Mouse (Mus musculus): ENCODE measurements around the gene Pgrmc2.

Pgrmc2 gene

DNA sequence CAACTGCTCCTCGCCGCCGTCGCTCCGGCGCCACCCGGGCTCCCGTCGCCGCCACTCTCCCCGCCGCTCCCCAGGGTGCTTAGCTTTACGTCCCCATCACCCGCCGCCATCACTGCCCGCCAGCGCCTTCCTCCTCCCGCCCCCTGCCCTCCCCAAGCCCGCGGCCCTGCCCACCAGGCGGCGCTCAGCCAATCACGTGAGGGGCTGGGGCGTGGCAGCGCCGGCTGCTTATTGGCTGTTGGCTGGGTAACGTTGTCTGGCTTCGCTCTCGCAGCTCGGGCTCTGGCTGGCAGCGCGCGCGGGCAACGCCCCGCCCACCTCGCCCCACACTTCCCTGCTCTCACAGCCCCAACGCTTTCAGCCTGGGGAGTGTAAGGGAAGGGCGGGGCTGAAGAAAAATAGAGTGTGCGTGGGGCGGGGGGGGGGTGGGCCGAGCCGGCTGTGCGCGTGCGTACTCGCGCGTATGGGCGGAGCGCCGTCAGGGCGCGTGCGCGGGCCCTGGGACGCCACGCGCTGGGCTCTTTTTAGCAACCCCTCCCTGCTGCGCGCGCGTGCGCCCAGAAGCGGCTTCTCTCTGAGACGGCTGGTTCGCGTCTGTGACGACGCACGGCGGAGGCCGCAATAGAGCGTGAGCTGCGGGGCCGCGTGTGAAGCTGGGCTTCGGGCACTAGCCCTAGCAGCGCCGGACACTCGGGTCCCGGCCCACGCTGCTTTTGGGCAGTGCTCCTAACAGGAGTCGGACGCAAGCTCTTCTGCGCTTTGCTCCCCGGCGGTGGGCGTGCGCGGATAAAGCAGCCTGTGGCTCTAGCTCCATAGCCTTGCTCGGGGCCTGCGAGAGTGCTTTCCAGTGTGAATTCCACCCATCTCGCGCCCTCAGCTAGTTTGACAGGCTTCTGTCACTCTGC lies at the start of gene Pgrmc2:
Gene Pgrmc2 (minus strand): TSS at position 162 of the 905 bp plus-strand sequence.
- DNase-seq (ENCODE audit: low spot score in 2 of 2), result peak; percentile 98

DNA sequence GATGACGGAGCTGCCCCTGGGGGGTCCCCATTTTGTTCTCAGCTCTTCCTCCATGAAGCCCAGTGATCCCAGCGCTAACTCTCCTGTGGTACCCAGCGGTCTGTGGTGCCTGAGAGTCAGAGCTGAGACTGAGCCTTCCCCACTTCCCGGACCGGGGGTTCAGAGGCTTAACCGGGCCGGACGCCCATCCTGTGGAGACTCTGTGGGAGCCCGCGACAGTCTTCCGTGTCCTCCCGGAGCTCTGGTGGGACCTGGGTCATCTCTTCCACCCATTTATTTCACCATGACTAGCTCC lies 41.1 kb upstream of the Pgrmc2 start:
- DNase-seq (ENCODE audit: low spot score in 2 of 2), result no peak

DNA sequence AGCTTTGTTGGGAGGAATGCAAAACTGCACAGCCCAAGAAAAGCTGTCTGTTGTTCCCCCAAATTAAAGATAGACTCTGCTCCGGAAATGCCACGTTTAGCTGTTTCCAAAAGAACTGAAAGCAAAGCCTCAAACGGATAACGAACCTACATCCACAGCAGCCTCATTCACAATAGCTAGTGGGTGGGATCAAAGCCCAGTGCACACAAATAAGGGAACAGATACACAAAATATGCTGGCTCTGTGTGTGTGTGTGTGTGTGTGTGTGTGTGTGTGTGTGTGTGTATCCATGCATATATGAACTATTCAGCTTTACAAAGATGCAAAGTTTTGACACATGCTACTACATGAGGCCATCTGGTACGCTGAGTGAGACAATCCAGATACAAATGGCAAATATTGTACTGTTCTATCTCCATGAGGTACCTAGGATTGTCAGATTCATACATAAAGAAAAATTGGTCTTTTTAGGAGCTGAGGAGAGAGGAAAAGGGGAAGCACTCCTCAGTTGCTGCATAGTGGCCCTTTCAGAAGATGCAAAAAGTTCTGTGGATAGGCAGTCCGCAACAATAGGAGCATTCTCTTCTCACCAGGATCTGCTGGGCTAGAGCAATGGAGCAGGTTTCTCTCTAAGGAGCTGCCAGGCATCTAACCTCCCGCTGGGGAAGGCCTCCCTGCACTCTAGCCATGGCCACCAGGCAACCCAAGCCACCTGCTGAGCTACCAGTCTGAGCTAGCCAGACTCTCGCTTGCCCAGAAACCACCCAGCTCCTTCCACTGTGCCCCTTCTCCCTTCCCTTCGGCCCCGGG lies 40.5 kb upstream of the Pgrmc2 start:
- DNase-seq (ENCODE audit: low spot score in 2 of 2), result no peak

DNA sequence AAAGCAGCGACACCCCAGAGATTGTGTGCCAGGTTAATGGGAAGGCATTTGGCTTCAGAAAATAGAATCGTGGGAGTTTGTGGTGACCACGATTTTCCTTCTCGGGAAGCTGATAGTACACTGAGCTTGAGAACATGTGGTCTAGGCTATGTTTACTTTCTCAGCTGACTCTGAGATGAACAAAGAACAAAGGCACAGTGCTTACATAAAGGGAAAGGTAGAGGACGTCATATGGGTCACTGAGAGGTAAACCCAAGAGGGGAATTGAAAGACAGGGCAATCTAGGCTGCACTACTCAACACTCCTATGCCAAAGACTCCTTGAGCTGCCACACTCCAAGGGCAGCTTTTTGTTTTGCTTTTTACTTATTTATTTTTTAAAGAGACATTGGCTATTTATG lies 35.3 kb upstream of the Pgrmc2 start:
- no peak for DNase-seq (ENCODE audit: low spot score in 2 of 2)

DNA sequence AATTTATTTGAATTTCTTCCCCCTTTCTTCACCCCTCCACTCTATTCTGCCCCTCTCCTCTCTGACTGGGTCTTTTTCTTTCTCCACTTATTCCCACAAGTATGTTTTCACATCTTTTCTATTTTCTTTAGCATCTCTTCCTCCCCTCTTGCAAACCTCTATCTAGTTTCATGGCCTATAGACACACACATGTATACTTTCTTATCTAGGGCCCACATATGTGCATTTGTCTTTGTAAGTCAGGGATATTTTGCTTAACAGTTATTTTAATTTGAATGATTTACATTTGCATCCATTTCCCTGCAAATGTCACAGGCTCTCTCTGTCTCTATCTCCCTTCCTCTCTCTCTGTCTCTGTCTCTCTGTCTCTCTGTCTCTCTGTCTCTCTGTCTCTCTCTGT lies 34.6 kb upstream of the Pgrmc2 start:
- DNase-seq (ENCODE audit: low spot score in 2 of 2), result no peak

DNA sequence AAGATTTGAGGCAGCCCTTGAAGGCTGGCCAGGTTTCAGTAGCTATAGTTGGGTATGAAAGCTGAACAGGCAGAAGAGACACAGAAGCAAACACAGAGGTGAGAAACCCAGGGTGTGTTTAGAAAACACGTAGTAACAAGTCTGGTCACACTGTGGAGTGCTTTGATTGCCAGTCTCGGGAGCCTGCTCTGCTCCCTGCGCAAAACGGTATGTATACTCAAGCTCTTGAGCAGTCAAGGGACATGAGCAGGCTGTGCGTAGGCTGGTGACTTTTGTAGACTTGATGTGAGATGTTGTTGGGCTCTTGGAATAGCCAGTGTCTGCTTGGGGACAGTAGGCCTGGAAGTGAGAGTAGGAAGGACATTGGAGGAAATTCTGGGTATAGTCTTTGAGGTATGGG lies 30.3 kb upstream of the Pgrmc2 start:
- no peak for DNase-seq (ENCODE audit: low spot score in 2 of 2)

DNA sequence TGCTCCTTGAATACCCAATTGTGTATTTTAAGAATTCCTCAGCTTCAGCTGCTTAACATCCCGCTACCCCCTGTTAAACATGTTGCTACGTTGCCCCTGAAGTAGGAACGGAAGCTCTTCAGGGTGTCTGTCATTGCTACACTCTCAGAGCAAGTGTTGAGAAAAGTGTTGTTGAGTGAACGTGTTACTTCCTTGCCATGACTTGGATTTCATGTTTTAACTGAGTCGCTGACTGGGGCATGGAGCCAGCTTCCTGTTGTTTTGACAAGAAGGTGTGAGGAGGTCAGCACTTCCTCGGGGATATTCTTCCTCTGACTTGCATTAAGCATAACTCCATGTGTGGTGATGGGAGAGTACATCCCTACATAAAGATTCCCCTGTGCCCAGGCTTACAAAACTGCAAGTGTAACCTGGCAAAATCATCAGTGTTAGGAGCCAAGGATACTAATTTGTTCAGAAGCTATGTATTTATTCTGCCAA lies 25.5 kb upstream of the Pgrmc2 start:
- no peak for DNase-seq (ENCODE audit: low spot score in 2 of 2)

DNA sequence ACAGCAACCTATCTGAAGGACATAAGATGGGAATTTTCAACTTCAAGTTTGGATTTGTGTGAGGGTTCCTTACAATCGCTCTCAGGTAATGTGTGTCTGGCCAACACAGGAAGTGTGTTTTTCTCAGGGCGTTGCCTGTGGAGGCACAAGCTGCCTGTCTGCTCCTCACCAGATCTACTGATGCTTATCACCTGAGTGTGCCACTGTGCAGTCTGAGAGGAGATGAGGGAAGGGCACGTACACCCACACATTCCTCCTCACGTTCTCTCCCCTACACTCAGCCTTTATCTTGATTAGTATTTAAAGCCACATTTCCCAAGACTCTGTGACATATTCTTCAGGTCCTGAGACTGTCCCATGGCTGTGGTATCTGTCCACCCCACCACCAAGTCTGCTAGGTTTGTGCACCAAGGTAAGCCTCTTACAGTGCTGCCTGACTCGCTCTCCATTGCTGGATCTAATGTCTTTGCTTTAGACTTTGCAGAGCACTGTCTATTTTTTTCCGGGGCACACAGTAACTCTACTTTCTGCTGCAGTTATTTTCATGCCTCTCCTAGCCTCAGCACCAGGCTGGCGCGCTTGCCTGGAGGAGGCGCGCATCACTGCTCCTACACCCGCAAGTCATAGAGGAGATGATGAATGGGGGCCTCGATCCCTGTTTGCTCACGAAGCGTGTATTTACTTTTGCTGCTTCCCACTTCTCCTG lies 24.9 kb upstream of the Pgrmc2 start:
- DNase-seq (ENCODE audit: low spot score in 2 of 2), result no peak

DNA sequence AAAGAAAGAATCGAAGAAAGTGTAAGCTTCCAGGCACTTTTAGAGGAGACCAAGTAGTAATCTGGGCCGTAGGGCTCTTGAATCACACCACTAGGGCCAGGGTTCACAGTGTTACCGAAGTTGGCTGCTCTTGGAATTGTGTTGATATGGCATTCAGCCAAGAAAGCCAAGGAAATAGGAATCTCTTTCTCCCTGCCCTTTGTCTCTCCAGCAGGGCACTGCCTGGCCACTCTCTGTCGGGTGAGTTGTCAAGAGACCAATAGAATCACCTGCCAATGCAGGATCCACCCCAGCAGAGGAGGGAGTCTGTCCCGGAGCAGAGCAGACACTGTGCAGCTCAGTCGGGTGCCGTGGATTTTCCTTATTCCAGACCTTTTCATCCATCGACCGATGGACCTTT lies 19.1 kb upstream of the Pgrmc2 start:
- DNase-seq (ENCODE audit: low spot score in 2 of 2), result no peak

DNA sequence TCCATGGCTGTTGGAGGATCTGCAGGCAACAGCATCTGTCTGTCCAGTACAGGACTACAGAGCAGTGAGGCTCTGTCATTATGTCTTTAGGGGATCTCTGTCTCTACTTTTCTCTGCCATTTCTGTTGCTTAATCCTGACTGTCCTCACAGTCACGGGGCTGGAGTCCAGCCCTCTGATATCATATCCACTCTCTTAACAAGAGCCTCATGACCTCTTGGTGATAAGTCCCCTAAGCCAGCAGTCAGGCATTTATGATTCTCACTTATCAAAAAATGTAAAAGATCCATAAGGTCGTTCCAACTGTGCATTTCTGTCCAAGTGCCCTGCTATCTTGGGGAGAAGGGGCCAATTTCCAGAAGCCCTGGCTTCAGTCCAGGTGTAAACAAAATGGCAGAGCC lies 17.3 kb upstream of the Pgrmc2 start:
- DNase-seq (ENCODE audit: low spot score in 2 of 2), result no peak

DNA sequence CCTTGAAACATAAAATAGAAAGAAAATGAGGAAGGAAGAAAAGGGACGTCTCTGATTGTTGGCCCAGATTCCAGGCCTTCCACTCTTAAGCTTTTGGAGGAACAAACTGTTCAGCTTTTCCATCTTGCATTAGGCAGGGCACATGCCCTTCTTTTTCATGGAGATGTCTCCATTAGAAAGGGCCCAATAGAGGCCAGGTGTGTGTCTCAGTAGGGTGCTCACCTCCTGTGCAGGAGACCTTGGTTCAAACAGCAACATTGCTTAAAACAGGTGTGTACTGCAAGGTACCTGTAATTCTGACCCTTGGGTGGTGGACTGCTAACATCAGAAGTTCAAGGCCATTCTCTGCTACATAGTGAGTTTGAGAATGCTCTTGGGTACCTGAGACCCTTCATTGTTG lies 16.8 kb upstream of the Pgrmc2 start:
- DNase-seq (ENCODE audit: low spot score in 2 of 2), result no peak

DNA sequence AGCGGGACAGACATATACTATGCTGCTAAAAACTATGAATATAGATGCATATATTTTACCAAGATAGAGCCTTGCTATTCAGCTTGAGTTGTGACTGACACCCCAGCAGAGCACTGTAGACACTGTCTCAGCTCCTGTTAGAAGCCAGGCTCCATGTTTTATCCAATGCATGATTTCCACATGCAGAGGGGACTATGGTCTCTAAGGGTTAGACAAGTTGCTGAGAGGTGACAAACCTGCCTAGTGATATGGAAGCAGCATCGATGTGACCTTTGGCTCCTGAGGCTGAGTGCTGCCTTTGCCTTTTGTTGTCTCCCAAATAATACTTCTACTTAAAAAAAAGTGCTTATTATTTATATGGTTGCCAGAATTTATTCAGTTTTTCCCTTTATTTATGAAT lies 10.4 kb upstream of the Pgrmc2 start:
- no peak for DNase-seq (ENCODE audit: low spot score in 2 of 2)

DNA sequence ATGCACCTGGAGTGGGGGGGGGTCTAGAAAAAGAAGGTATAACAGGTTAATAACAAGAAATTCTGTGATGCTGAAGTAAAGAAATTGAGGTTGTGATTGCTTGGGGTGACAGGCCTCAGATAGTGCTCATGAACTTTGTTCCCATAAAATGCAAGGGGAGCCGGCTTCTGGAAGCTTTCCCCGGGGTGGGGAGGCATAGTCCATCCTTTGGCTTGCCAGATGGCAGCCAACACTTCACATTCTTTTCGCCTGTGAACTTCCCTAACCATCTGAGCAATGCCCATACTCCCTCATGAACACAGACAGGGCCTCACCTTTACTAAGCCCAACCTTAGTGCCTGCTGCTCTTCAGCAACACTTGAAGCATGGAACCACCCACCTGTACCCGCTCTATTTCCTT lies 9.5 kb upstream of the Pgrmc2 start:
- no peak for DNase-seq (ENCODE audit: low spot score in 2 of 2)

DNA sequence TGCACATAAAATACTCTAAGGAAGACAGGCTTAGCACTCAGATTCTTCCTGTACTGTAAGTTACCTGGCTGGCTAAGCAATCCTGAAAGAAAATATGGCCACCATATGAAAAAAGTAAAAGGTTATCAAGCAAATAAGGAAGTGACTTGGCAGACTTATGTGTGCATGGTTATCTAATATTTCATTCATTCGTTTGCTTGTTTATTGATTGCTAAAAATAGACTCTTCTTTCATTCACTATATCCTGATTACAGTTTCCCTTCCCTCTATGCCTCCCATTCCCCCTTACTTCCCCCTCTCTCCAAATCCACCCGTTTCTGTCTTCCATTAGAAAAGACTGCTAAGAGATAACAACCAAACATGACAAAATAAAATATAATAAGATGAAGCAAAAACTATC lies 8.0 kb upstream of the Pgrmc2 start:
- DNase-seq (ENCODE audit: low spot score in 2 of 2), result no peak

DNA sequence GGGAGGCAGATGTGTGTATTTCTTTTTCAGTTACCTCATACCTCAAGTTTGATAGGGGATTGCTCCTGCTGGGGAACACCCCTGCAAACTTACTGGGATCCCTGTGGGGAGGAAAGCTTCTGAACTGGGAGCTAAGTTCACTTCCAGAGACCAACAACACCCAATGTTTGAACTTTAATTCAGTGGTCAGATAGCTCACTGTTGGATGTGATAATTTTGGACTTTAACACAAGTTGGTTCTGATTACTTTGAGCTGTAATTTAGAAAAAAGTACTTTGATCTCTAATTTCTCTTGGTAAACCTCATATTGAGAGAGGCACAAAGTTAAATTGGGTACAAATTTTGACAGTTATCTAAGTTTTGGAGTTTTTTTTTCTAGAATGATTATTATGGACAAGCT lies 4.2 kb upstream of the Pgrmc2 start:
- no peak for DNase-seq (ENCODE audit: low spot score in 2 of 2)

DNA sequence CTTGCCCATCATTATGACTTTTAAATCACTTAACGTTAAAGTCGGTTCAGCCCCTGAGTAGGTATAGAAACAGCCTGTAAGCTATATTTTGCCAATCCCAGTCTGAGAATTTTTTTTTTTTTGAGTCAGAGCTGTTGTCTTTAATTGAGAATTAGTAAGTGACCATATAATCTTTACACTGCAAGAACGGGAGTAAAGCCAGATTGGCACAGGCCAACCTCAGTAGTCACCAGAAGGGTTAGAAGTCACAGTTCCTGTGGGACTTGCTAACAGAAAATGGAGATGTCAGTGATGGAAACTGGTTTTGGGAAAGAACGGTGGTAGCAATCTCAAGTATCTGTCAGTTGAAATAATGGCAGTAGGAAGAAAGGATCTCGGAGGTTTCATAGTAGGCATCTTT lies 1.6 kb upstream of the Pgrmc2 start:
- no peak for DNase-seq (ENCODE audit: low spot score in 2 of 2)

DNA sequence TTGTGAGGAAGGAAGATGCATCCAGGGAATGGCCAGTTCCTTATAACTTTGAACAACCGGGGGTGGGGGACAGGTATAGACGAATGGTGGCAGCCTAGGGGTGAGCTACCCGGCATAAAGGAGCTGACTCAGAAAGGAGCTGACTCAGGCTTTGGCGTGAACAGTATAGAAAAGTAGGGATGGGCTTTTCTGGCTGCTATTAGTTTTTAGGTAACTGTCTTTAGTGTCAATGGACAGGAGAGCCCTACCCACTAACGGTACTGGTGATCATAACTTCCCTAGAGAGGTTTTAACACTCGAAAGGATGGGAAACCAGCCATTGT lies 905 bp upstream of the Pgrmc2 start:
- DNase-seq (ENCODE audit: low spot score in 2 of 2), result no peak

DNA sequence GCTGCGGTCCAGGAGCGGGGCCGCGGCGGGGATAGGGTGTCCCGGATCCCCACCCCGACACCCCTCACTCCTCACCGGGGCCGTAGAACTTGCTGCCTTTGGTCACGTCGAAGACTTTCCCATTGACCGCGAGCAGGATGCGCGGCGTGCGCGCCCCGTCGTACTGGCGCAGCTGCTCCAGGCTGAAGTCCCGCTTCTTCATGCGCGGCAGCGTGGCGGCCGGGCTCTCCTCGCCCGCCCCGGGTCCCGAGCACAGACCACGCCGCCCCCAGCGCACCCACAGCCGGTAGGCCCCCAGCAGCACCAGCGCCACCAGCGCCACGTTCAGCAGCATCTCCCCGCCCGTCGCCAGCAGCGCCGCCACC lies 344 bp downstream of the Pgrmc2 start:
- DNase-seq (ENCODE audit: low spot score in 2 of 2), result peak in 1 of 2 experiments; percentile 62

DNA sequence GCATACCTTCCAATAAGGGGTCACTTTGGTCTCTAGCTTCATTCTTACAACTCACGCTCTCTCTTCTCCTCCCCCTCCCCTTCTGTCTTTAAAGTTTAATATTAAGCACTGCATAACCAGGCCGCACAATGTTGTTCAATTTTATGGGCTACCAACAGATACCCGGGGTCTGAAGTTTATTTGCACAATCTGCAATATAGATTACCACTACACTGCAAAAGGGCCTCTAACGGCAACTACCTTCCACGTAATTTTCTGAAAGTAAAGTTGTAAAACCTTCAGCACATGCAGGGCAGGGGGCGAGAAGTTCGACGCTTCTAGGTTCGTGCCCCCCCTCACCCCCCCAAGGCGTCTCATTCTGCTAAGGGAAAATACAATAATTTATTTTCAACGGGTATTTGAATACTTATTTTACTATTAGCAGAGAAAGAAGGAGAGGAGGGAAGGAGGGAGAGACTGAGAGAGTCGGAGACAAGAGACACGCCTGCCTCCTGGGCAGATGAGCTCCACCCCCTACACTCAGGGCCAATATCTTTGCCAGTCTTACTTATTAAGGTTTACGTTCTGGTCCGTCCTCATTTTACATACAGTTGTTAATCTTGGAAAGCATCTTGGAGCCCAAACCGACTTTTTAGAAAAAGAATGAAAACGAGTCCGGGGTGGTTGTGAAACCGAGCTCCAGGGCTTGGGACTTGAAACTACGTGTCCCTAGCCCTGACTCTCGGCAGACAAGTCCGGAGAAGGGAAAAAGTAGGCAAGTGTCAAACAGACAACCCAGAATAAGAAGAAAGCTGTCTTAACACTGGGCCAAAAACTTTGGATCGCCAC lies 1.2 kb downstream of the Pgrmc2 start:
- no peak for DNase-seq (ENCODE audit: low spot score in 2 of 2)

DNA sequence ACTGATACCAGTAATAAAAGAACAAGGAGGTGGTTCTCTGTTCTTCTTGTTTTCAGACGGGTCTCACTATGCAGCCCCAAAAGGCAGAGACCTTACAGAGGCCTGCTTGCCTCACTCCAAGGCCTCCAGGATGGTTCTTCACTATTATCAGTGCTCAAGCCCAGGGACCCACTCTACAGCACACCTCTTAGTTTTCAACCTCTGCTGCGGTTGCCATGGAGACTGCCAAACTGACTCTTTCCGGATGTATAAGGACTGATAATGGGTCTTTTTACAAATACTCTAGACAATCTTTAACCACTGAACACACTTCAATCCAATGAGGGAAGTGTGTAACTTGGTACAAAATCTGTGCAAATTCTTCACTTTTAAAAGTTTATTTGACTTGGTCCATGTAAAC lies 2.1 kb downstream of the Pgrmc2 start:
- no peak for DNase-seq (ENCODE audit: low spot score in 2 of 2)

DNA sequence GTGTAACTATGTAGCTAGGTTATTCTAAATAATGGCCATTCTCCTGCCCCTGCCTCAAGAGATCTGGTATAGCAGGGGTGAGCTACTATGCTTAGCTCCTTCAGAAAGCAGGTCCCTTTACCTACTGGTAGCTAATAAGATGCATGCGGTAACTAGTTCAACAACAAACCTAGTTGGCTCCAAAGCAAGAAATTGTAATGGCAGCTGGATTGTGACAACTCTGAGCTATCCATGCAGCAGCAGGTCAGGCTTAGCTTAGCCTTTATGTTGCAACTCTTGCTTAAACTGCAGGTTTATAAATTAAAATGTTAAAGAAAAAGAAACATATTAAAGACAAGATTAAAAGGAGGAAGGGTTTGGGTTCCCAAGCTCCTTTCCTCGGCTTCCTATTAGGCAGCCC lies 4.2 kb downstream of the Pgrmc2 start:
- no peak for DNase-seq (ENCODE audit: low spot score in 2 of 2)

DNA sequence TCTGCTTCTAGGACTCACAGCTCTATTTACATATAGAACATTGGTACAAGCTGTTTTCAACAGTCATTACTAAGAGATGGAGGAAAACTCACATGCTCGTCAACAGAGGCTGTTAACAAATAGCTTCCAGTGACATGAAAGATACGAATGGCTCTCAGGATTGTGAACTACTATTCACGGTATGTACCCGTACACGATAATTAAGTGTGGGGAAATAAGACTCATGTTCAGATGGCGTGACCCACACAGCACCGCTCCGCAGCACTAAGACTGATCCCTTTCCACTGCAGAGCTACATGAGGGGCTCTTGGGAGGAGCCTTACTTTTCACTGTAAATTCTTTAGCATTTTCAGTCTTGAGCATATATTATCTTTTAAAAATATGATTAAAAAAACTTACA lies 7.5 kb downstream of the Pgrmc2 start:
- DNase-seq (ENCODE audit: low spot score in 2 of 2), result no peak

Data from urinary bladder, postnatal 4 days (tissue).